Mouse (Mus musculus): ENCODE data around the gene Mdn1.

Mdn1 gene

DNA sequence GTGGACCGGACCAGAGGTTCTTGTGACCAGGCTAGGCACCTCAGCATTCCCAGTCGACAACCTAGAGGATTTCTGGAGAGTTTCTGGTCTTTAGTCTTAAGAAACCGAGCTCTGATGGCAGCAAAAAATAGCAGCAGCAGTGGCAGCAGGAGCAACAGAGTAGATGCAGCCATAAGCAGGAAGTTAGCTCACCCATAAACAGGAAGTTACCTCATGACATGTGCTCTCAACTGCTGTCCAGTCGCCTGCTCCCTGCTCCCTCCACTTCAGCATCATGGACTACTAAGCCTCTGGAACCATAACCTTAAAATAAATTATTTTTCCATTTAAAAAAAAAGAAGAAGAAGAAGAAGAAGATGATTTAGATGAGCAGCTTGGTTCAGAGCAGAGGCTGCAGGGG, 132.1 kb downstream of the Mdn1 start:
- no peak for DNase-seq

DNA sequence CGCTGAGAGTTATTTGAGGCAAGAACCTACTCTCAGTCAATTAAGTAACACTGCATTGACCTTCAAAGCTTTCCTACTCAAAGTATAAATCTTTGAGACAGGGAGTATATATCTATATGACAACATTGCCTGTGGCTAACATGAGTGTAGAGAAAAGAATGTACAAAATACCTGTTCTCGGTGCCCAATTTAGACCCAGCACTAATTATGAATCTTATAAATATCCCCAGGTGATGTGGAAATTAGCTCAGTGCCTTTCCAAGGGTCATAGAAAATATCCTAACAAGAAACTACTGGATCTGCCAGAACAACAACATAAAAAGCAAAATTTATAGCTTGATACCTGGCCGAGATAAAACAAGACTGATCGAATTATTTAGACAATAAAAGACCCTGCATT, 142.1 kb downstream of the Mdn1 start:
- no peak for DNase-seq

DNA sequence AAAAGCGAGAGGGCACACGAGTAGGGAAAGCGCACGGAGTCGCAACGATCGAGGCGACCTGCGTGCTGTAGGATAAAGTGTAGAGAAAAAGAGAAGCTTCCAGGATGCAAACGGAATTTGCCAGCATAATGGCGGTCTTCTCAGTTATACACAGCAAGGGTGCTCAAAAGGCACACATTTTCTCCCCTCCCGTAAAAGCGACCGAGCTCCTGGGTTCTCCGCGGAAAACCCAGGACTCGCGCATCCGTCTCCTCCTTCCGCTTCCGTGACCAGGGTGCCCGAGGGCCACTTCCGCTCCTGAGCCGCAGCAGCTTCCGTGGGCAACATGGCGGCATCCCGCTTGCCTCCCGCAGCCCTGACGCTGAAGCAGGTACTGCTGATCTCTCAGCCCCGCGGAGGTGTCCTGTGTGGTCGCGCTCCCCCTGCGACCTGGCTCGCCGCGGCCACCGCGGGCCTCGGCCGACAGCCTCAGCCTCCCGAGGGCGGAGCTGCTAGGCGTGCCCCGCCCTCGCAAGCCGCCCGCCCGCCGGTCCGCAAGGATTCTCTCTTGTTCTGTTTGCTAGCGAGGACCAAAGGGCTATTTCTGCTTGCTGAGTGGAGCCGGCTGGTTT, 143.2 kb downstream of the Mdn1 start, which contains the start of gene Lyrm2:
TSS of gene Lyrm2 (plus strand) at position 288 of the 611 bp plus-strand sequence.
- peak; percentile 90 for DNase-seq

DNA sequence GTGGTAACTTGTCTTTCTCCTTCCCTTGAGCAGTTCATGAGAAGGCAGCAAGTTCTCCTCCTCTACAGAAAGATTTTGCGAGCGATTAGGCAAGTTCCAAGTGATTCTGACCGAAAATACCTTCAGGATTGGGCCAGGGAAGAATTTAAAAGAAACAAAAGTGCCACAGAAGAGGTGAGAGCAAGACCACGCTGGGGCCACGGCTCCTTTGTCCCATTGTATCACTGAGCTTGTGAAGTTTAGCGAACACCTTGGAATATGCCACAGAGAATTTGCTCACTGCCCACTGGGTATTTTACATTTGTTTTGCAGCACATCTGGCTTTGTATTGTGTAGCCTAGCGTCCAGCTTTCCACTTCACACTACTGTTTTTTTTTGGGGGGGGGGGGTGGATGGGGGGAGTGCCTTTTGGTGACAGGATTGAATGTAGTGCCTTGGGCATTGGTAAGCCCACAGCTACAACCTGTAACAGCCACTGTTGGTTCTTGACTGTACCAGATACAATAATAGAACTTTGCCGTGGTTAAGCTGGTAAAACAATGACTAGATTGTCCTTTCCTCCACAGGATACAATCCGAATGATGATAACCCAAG, 143.8 kb downstream of the Mdn1 start:
- DNase-seq, result no peak

DNA sequence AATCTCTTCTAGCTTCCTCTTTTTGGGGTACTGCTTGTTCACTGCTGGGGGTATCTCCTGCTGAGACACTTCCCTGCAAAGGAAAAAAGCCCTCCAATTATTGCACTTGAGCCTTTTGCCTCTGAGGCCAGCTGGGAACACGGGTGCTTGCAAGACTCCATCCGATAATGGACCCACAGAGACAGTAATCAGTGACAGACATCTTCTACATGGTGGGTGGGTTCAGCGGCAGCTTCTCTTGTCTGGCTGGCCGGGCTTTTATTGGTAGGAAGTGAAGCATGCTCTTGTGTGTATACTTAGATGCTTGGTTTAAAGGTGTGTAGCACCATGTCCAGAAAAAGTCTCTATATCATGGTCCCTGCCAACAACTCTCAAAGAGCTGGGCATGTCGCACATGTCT, 160.6 kb downstream of the Mdn1 start:
- DNase-seq, result no peak

DNA sequence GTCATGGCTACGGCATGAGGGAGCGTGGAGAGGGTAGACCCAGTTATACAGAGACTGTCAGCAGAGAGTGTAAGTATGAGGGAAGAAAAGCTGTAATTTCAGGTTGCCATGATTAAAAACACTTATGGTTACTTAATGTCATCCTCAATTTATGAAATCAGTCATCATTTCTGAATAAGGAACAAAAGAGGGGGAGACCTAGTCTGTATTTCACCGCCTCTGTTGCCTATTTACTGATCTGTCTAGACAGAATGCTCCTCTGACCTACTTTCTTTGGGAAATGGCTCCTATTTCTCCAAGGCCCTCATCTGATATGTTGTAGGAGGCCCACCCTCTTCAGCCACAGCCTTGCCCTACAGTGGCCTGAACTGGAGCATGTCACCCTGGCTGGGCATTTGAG, 163.8 kb downstream of the Mdn1 start:
- DNase-seq, result peak; percentile 63

DNA sequence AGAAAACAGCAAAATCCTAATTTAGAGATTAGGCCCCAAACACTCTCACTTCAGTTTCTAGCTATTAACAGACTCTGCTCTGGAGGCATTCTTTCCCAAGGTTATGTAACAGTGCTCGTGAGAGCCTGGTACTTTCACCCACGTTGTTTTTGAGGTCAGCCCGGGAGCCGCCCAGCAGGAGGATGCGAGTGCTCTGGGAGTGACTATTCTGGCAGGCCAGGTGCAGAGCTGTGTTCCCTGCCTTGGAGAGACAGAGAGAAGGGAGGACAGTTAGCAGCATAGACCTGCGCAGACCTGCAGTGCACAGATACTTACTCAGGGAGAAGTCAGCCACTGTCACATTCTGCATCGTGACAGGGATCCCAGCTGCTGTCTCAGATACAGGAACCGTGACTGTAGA, 167.3 kb downstream of the Mdn1 start:
- no peak for DNase-seq
